Mouse (Mus musculus) cortical plate, adult 2 months (tissue): ENCODE measurements at regions not wholly inside any gene's neighbourhood (a gene's known extent, or its start where the extent isn't known, plus 50 kb on each side); places are given as distances from the start of the nearest gene placed in this dataset.

Source experiments
- CTCF ChIP-seq: fragments of 200-500 bp; IDR thresholded peaks from 2 replicates; pipeline ENCODE4 v1.5.1; 2011; ENCODE audit warnings: mild to moderate bottlenecking, control low read depth, low read length; ENCODE audit not compliant: insufficient read depth; ENCODE audit errors: extremely low read depth
- POLR2A ChIP-seq: fragments of 200-500 bp; IDR thresholded peaks from 2 replicates; pipeline ENCODE4 v1.6.1; 2011; ENCODE audit warnings: mild to moderate bottlenecking, low read length, control low read depth; ENCODE audit not compliant: insufficient read depth; ENCODE audit errors: extremely low read depth

DNA sequence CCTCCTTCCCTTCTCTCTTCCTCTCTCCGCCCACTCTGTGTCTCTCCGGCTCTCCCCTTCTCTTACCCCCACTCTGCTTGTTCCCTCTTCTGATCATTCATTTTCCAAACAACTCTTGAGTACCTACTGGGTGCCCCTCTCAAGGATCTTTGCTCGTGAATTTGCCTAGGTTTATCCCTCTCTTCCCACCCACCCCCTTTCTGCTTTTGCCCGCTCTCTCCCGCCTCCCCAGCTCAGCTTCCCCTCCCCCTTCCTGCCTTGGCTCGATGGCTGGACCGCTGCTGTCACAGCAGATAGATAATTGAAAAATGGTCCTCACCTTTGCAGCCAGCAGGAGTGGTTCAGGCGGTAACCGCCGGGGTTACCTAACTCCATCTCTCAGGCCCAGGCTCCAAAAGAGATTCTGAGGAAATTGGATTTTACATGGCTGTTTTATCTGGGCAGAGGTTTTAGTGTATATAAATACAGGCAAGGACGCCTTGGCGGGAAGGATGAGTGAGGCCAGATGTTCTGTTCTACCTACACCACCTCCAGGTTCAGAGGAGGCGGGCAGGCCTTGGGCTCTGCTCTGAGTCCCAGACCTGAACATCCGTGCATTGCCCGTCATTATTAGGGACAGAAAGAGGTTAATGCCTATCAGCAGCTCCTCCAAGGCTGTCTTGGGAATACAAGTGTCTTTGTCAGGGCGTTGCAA is 60.8 kb upstream of the Btrc start:
- no peak for TF ChIP-seq CTCF
- TF ChIP-seq POLR2A: no peak
